ENCODE assay signal across 8 mouse cellular contexts in genomic region chr9:89826712-89827548, GRCm38 (mm10).
DNase-seq lines count a peak whose midpoint lies in the region; ATAC-seq lines count a peak whose summit lies in the region.

No protein-coding gene starts in this region.

- H3K36me3 ChIP-seq in forebrain, embryonic 10.5 days (replicated peaks): no peaks in the 10 kb centered on the region
- H3K36me3 ChIP-seq in heart, embryonic 14.5 days (ENCODE audit: control insufficient read depth, insufficient read depth, low read length): no peaks in the 10 kb centered on the region
- no peaks in the 10 kb centered on the region for H3K36me3 ChIP-seq in liver, embryonic 11.5 days (ENCODE audit: control insufficient read depth, insufficient read depth, low read length)
- H3K36me3 ChIP-seq in splenic B cell, adult 2 months (ENCODE audit: control insufficient read depth, insufficient read depth, low read length, poor library complexity, severe bottlenecking): no peaks in the 10 kb centered on the region

- H3K27ac ChIP-seq in forebrain, embryonic 10.5 days: peak overlapping the region; percentile 68; the same call in 1 of the 2 replicates
- no peak overlapping the region for H3K27ac ChIP-seq in heart, embryonic 14.5 days (replicated peaks in 1 of 2; ENCODE audit: control insufficient read depth in 1 of 2, insufficient read depth in 1 of 2, low read depth in 2 of 2, low read length in 2 of 2)
- H3K27ac ChIP-seq in liver, embryonic 11.5 days (ENCODE audit: low read depth, low read length): no peak overlapping the region

- DNase-seq in CD8-positive naive resting alpha-beta T cell, adult 2 months (ENCODE audit: low read depth in 2 of 2, low spot score in 2 of 2): peak; percentile 64 to 74
- peak; percentile 26 for DNase-seq in c-Kit-negative CD71-positive TER-119-positive erythroid progenitor cells, embryonic 14.5 days (ENCODE audit: low read depth, low spot score)
- DNase-seq in forebrain, embryonic 10.5 days (ENCODE audit: extremely low spot score, low spot score): peak; percentile 88
- peak; percentile 91 for DNase-seq in kidney, postnatal 10 days
- DNase-seq in liver, embryonic 11.5 days (ENCODE audit: low spot score): peak; percentile 78
- peak; percentile 81 for DNase-seq in naive thymus-derived CD4-positive, alpha-beta T cell, adult 2 months (ENCODE audit: low read depth)
- DNase-seq in splenic B cell, adult 2 months (ENCODE audit: low read depth, low spot score): peak; percentile 94

- WGBS in forebrain, embryonic 10.5 days: 33% methylated on average over 24 of the region's 24 CpGs
- WGBS in heart, embryonic 14.5 days: 33% methylated on average over 24 of the region's 24 CpGs
- WGBS in liver, embryonic 11.5 days: 36% methylated on average over 24 of the region's 24 CpGs

- peak overlapping the region; percentile 41 for H3K4me3 ChIP-seq in forebrain, embryonic 10.5 days
- peak overlapping the region; percentile 7 to 13; a peak in 2 of 4 replicates for H3K4me3 ChIP-seq in heart, embryonic 14.5 days (ENCODE audit: control insufficient read depth in 1 of 2, insufficient read depth in 1 of 2, low read depth in 1 of 2, low read length in 2 of 2)
- H3K4me3 ChIP-seq in liver, embryonic 11.5 days (ENCODE audit: low read depth, low read length): no peak overlapping the region

- peak overlapping the region; percentile 55 for H3K4me2 ChIP-seq in heart, embryonic 14.5 days (ENCODE audit: low read length)
- peak overlapping the region; percentile 42 for H3K4me2 ChIP-seq in liver, embryonic 11.5 days

- ATAC-seq in heart, embryonic 14.5 days (ENCODE audit: insufficient number of reproducible peaks, insufficient read depth, low FRiP score, low read depth): no peak; the same call in 1 of the 2 replicates
- ATAC-seq in liver, embryonic 11.5 days (replicated peaks; ENCODE audit: low FRiP score): peak; percentile 80

- no peak overlapping the region for H3K9ac ChIP-seq in heart, embryonic 14.5 days (ENCODE audit: low read length)
- no peak overlapping the region for H3K9ac ChIP-seq in liver, embryonic 11.5 days (ENCODE audit: low read depth, low read length)

- H3K4me1 ChIP-seq in forebrain, embryonic 10.5 days: no peaks in the 10 kb centered on the region
- no peaks in the 10 kb centered on the region for H3K4me1 ChIP-seq in heart, embryonic 14.5 days (ENCODE audit: control insufficient read depth in 2 of 2, insufficient read depth in 2 of 2, low read length in 2 of 2)
- H3K4me1 ChIP-seq in liver, embryonic 11.5 days (replicated peaks; ENCODE audit: control insufficient read depth, insufficient read depth, low read length): no peaks in the 10 kb centered on the region

- no peaks in the 10 kb centered on the region for H3K9me3 ChIP-seq in forebrain, embryonic 10.5 days
- no peaks in the 10 kb centered on the region for H3K9me3 ChIP-seq in heart, embryonic 14.5 days (ENCODE audit: control insufficient read depth, low read length)
- no peaks in the 10 kb centered on the region for H3K9me3 ChIP-seq in liver, embryonic 11.5 days (ENCODE audit: control insufficient read depth, low read length)

- no peaks in the 10 kb centered on the region for H3K27me3 ChIP-seq in forebrain, embryonic 10.5 days (ENCODE audit: poor library complexity, severe bottlenecking)
- no peaks in the 10 kb centered on the region for H3K27me3 ChIP-seq in heart, embryonic 14.5 days (ENCODE audit: control insufficient read depth, insufficient read depth, low read length)
- H3K27me3 ChIP-seq in liver, embryonic 11.5 days (replicated peaks; ENCODE audit: control insufficient read depth, insufficient read depth, low read length): no peaks in the 10 kb centered on the region
- no peaks in the 10 kb centered on the region for H3K27me3 ChIP-seq in splenic B cell, adult 2 months (ENCODE audit: control insufficient read depth, insufficient read depth, low read length, poor library complexity, severe bottlenecking)

Comparison
In these comparisons a context has a peak if more than half of its experiments do, and no peak if none do; other contexts are left out.
1. DNase-seq: peak in every context shown above with its lines; median percentile 94 in splenic B cell, adult 2 months; 91 in kidney, postnatal 10 days; 88 in forebrain, embryonic 10.5 days; 81 in naive thymus-derived CD4-positive, alpha-beta T cell, adult 2 months; 78 in liver, embryonic 11.5 days; 69 in CD8-positive naive resting alpha-beta T cell, adult 2 months; 26 in c-Kit-negative CD71-positive TER-119-positive erythroid progenitor cells, embryonic 14.5 days.